Mouse (Mus musculus): ENCODE measurements around the gene Vwa1. TPM values are rescaled to one million over a fixed set of nuclear protein-coding genes. Genes with fewer than 3 reads are reported as not detected.

Vwa1 gene
- 0.47 TPM for polyA plus RNA-seq (2021)

DNA sequence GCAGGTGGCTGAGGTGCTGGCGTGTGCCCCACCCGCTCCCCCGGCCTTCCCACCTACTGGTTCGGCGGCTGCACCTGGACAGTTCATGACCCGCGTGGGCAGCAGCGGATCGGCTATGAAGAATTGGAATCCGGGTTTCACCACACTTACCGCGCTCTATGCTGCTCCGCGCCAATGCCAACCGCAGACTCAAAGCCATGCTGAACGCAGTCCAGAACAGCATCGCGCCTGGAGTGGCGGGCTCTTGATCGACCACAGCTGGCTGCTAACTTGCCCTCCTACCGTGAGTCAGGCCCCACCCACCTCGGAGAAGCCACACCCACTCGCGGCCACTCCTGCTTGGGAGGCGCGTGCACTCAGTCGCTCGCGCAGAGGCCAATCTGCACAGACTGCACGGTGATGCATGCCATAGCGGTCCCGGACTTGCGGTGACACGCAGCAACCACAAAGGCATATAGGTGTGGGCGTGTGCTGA is at the start of gene Vwa1:
Gene Vwa1 (minus strand): TSS at position 419 of the 475 bp plus-strand sequence.
- TF ChIP-seq CTCF (IDR thresholded peaks at IDR 0.05), result no peak
- in situ Hi-C loops (cut with MboI; ENCODE audit: low pct_unique_long_range_greater_than_20kb), result loop anchor here (10.0 kb wide), 1 partner anchor 290 kb away; no protein-coding TSS in a partner anchor
- ATAC-seq, result no peak
- no peaks in the 10 kb centered on the region for H3K27me3 ChIP-seq
- ChIA-PET POLR2A (no interaction called here), CTCF (interaction anchor here (1.4 kb wide), 1 partner anchor 16 kb away, joined by 4 read pairs; no protein-coding TSS in a partner anchor)
- no peak for DNase-seq (ENCODE audit: low read depth, low spot score)

DNA sequence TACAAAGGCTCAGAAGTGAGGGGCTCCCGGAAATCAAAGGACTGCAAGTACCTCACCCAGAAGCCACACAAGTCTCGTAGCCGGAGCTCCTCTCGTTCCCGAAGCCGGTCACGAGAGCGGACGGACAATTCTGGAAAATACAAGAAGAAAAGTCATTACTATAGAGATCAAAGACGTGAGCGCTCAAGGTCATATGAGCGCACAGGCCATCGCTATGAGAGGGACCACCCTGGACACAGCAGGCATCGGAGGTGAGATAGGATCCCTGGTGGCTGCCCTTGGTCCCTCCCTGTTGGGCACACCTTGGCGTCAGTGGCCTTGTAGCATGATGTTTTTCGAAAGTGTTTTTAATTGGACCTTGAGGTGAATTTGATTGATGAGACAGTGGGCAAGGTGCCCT is 48.9 kb upstream of the Vwa1 start:
- ChIA-PET CTCF (interaction anchor here (1.0 to 1.5 kb wide), 2 partner anchors 10 to 11 kb away, joined by 4 to 7 read pairs; no protein-coding TSS in a partner anchor), POLR2A (no interaction called here)
- no peak for ATAC-seq
- H3K27me3 ChIP-seq, result no peaks in the 10 kb centered on the region
- in situ Hi-C loops (cut with MboI; ENCODE audit: low pct_unique_long_range_greater_than_20kb), result no loop called here
- TF ChIP-seq CTCF (IDR thresholded peaks at IDR 0.05), result no peak
- DNase-seq (ENCODE audit: low read depth, low spot score), result no peak

DNA sequence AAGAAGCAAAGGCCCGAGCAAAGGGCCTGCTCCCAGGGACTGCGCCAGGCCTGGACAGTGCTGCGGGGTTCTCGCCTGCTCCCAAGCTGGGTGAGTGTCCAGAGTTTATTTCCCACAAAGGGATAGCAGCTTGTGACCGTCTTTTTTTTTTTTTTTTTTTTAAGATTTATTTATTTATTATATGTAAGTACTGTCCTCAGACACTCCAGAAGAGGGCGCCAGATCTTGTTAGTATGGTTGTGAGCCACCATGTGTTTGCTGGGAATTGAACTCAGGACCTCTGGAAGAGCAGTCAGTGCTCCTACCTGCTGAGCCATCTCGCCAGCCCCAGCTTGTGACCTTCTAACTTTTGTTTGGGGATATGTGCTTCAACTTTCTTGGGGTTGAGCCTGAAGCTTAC is 46.5 kb upstream of the Vwa1 start:
- DNase-seq (ENCODE audit: low read depth, low spot score) (no peak), ATAC-seq (no peak)
- no peak for TF ChIP-seq CTCF (IDR thresholded peaks at IDR 0.05)
- POLR2A ChIA-PET, result no interaction called here
- in situ Hi-C loops (cut with MboI; ENCODE audit: low pct_unique_long_range_greater_than_20kb), result no loop called here
- H3K27me3 ChIP-seq, result no peaks in the 10 kb centered on the region
- CTCF ChIA-PET, result interaction anchor here (1.2 kb wide), 1 partner anchor 9 kb away, joined by 3 read pairs; the partner anchor contains the start of gene Ccnl2

DNA sequence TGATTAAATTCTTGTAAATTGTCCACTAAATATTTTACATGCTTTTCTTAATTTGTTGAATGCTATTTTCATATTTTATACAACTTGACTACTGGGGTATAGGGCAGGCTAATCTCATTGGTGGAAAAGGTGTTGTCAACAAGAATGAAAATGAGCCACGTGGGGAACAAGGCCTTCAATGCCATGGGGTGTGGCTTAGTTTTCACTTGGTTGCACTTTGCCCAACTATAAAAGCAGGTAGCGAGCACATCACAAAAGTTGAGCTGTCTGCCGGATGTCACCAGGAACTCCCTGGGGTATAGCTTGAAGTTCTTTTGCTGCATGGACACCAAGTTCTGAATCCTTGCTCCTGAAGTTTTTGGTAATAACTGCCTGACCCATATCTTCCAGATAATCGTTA is 43.0 kb upstream of the Vwa1 start:
- DNase-seq (ENCODE audit: low read depth, low spot score) (no peak), ATAC-seq (no peak)
- no peak for TF ChIP-seq CTCF (IDR thresholded peaks at IDR 0.05)
- ChIA-PET CTCF (no interaction called here), POLR2A (no interaction called here)
- in situ Hi-C loops (cut with MboI; ENCODE audit: low pct_unique_long_range_greater_than_20kb), result no loop called here
- H3K27me3 ChIP-seq, result no peaks in the 10 kb centered on the region

DNA sequence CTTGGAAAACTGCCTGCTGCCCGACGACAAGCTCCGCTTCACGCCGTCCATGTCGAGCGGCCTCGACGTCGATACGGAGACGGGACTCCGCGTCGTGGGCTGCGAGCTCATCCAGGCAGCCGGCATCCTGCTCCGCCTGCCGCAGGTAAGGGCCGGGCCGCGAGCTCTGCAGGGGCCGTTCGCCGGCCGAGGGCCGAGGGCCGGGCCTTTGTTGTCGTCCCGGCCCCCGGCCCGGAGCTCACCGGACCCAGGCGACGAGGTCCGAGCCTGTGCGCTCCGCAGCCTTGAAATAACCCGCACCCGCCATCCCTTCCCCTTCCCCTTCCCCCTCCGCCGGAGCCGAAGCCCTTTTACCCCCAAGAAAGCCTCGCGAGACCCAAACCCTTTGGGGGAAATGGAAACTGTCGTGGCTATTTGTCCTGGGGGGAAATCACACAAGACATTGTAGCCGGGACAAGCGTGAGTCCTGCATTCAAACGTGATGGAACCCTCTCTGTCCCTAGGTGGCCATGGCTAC is 38.2 kb upstream of the Vwa1 start:
- H3K27me3 ChIP-seq, result no peaks in the 10 kb centered on the region
- no peak for TF ChIP-seq CTCF (IDR thresholded peaks at IDR 0.05)
- CTCF ChIA-PET, result interaction anchor here (1.4 to 1.5 kb wide), 2 partner anchors 9 to 12 kb away, joined by 3 to 4 read pairs; no protein-coding TSS in a partner anchor
- in situ Hi-C loops (cut with MboI; ENCODE audit: low pct_unique_long_range_greater_than_20kb), result no loop called here
- no peak for ATAC-seq
- no peak for DNase-seq (ENCODE audit: low read depth, low spot score)
- POLR2A ChIA-PET, result interaction anchor here (0.7 to 1.0 kb wide), 3 partner anchors 9 to 12 kb away, joined by 3 to 4 read pairs (median 3); no protein-coding TSS in a partner anchor

DNA sequence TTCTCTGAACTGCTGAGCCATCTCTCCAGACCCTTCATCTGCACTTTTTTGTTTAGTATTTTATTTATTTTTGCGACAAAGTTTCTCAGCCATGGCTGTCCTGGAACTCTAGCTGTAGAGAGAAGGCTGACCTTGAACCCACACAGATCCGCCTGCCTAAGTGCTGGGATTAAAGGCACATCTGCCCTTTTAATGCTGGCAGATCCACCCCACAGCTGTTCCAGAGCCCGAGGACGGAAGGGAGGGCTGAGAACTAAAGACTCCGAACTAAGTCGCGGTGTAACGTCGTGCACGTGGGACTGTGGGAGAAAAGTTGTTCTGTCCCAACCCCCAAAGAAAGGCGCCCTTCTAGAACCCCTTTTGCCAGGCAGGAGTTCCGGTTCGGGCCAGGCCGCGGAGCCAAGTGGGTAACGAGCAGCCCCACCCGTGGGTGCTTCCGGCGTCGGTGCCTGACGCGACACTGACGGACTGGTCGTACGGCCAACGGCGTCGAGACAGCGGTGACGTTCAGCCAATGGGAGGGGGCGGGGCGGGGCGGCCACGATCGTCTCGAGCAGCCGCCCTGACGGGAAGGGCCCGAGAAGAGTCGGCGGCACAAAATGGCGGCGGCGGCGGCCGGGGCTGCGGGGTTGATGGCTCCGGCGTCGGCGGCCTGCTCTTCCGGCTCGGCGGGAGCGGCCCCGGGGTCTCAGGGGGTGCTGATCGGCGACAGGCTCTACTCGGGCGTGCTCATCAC is 37.6 kb upstream of the Vwa1 start, which contains the start of gene Ccnl2:
Gene Ccnl2 (plus strand): TSS at position 561 of the 736 bp plus-strand sequence.
- ChIA-PET POLR2A (interaction anchor here (0.7 to 1.0 kb wide), 2 partner anchors 8 to 12 kb away, joined by 3 to 4 read pairs; no protein-coding TSS in a partner anchor), CTCF (interaction anchor here (1.4 to 1.6 kb wide), 2 partner anchors 9 kb away, joined by 3 to 4 read pairs; partner anchors contain the start of gene Mrpl20)
- ATAC-seq, result peak; percentile 92
- H3K27me3 ChIP-seq, result no peaks in the 10 kb centered on the region
- peak; percentile 80 for DNase-seq (ENCODE audit: low read depth, low spot score)
- TF ChIP-seq CTCF (IDR thresholded peaks at IDR 0.05), result no peak
- in situ Hi-C loops (cut with MboI; ENCODE audit: low pct_unique_long_range_greater_than_20kb), result no loop called here

DNA sequence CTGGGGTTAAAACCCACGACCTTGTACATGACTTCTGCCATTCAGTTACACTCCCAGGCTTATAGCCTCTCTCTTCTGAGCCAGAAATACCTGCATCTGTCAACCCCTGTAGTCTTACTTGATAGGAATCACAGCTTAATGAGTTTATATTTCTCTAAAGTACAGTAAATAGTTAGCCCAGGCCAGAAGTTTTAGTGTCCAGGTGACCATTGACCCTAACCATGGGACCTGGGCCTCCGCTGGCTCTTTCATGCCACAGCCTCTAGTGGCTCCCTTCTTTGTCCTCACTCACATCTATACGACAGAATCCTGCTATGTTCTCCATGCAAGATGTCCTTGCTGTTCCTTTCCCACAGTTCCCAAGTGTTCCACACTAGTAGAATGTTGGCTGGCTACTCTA is 33.3 kb upstream of the Vwa1 start:
- no peak for ATAC-seq
- ChIA-PET POLR2A (no interaction called here), CTCF (no interaction called here)
- no peaks in the 10 kb centered on the region for H3K27me3 ChIP-seq
- no peak for DNase-seq (ENCODE audit: low read depth, low spot score)
- in situ Hi-C loops (cut with MboI; ENCODE audit: low pct_unique_long_range_greater_than_20kb), result no loop called here
- TF ChIP-seq CTCF (IDR thresholded peaks at IDR 0.05), result no peak

DNA sequence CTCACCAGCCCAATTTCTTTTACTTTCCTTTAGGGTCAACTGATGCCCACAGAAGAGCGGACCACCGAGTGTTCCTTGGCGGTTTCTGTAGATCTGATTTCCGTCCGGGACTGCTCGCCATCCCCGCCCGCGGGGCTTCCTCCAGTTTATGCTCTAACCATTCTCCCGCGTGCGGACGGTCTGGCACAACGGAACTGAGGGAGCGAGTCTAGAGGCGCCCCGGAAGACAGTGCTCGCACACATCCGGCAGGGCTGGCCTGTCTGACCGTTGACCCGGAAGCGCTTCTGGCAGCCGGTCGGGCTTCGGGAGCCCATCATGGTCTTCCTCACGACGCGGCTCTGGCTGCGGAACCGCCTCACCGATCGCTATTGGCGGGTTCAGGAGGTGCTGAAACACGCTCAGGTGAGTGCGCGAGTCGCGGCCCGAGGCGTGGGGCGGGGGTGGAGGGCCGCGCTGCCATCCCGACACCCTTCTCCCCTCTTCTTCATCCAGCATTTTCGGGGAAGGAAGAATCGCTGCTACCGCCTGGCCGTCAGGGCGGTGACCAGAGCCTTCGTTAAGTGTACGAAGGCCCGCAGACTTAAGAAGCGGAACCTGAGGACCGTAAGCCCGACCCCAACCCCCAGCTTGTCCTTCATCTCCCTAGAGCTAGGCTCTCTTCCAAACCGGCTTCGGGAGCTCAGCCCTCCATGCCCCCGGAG is 29.0 kb upstream of the Vwa1 start:
- TF ChIP-seq CTCF (IDR thresholded peaks at IDR 0.05), result no peak
- no peaks in the 10 kb centered on the region for H3K27me3 ChIP-seq
- peak; percentile 56 for DNase-seq (ENCODE audit: low read depth, low spot score)
- in situ Hi-C loops (cut with MboI; ENCODE audit: low pct_unique_long_range_greater_than_20kb), result no loop called here
- ChIA-PET POLR2A (interaction anchor here (1.1 kb wide), 1 partner anchor 9 kb away, joined by 3 read pairs; the partner anchor contains the start of gene Ccnl2), CTCF (interaction anchor here (1.1 to 1.4 kb wide), 4 partner anchors 7 to 23 kb away, joined by 3 to 4 read pairs (median 4); no protein-coding TSS in a partner anchor)
- peak; percentile 51 for ATAC-seq

DNA sequence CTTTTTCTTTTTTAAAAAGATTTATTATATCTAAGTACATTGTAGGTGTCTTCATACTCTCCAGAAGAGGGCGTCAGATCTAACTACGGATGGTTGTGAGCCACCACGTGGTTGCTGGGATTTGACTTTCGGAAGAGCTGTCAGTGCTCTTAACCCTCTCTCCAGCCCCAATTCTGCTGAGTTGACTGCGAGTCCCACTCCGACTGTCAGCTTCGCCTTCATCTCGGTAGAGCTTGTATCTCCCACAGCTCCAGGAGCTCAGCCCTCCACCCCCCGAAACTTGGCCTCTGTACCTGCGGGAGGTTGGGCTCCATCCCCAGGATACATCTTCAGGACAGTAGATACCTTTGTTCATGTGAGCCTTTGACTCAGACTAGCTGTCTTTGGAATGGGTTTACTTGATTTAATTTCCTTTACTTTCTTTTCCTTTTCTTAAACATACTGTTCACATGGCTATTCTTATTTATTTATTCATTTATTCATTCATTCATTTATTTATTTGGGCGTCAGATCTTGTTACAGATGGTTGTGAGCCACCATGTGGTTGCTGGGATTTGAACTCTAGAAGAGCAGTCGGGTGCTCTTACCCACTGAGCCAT is 28.3 kb upstream of the Vwa1 start, which contains the start of gene Mrpl20:
Gene Mrpl20 (plus strand): TSS at position 138 of the 599 bp plus-strand sequence.
- POLR2A ChIA-PET, result interaction anchor here (0.7 kb wide), 1 partner anchor 41 kb away, joined by 3 read pairs; no protein-coding TSS in a partner anchor
- TF ChIP-seq CTCF (IDR thresholded peaks at IDR 0.05), result no peak
- peak; percentile 47 for ATAC-seq
- CTCF ChIA-PET, result interaction anchor here (1.1 to 1.4 kb wide), 4 partner anchors 8 to 23 kb away, joined by 3 to 4 read pairs (median 4); no protein-coding TSS in a partner anchor
- in situ Hi-C loops (cut with MboI; ENCODE audit: low pct_unique_long_range_greater_than_20kb), result no loop called here
- H3K27me3 ChIP-seq, result no peaks in the 10 kb centered on the region
- DNase-seq (ENCODE audit: low read depth, low spot score), result peak; percentile 30

DNA sequence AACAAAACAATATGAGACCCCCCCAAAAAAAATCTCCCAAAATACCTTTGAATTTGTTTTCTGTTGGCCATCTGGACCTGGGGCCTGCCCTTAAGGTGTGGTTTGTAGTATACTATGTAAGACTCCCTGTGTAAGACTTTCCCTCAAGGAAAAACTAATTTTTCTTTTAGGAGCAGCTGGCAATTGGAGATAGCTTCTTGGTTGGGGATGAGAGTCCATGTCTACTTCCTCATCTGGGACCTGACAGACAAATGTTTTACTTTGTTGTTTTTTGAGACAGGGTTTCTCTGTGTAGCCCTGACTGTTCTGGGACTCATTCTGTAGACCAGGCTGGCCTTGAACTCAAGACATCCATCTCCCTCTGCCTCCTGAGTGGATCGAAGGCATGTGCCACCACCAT is 27.6 kb upstream of the Vwa1 start:
- in situ Hi-C loops (cut with MboI; ENCODE audit: low pct_unique_long_range_greater_than_20kb), result no loop called here
- no peak for TF ChIP-seq CTCF (IDR thresholded peaks at IDR 0.05)
- ChIA-PET CTCF (interaction anchor here (1.3 to 1.4 kb wide), 3 partner anchors 8 to 22 kb away, joined by 4 read pairs; no protein-coding TSS in a partner anchor), POLR2A (interaction anchor here (0.7 kb wide), 1 partner anchor 41 kb away, joined by 3 read pairs; no protein-coding TSS in a partner anchor)
- H3K27me3 ChIP-seq, result no peaks in the 10 kb centered on the region
- no peak for ATAC-seq
- DNase-seq (ENCODE audit: low read depth, low spot score), result no peak

Measured in Patski (cell line).